Mouse (Mus musculus): ENCODE measurements at regions not wholly inside any gene's neighbourhood (a gene's known extent, or its start where the extent isn't known, plus 50 kb on each side); places are given as distances from the start of the nearest gene placed in this dataset.

GRCm38 (mm10) chr6:55609053-55609452 lies 72.0 kb downstream of the Neurod6 start:
- TF ChIP-seq POLR2A (IDR thresholded peaks at IDR 0.05; ENCODE audit: low read depth, low read length) (no peak), CTCF (conservative IDR thresholded peaks at IDR 0.05; ENCODE audit: insufficient read depth, insufficient read length, low read depth, low read length) (no peak)
